Mouse (Mus musculus): ENCODE data around the gene C1rl. TPM values are rescaled to one million over a fixed set of nuclear protein-coding genes. Genes with fewer than 3 reads are reported as not detected.

Gene C1rl
- polyA plus RNA-seq, 1 experiment from 2014 or later, result 0.16 TPM

DNA sequence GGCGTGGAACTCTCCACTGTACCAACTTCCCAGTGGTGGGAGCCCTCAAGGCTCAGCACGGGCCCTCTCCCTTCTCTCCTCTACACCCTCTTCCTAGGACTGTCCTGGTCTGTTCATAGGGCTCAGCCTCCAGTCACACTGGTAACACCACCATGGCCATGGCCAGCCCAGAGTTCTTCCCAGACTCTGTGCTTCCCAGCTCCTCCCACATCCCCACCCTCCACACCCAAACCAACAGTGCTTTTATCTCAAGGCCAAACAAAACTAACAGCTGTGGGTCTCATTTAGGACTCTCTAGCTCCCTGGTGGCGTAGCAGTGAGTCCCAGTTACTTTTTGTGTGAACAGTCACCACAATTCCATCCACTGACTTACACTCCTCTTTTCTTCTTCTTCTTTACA lies 40.9 kb upstream of the C1rl start:
- no peak overlapping the region for H3K4me3 ChIP-seq (ENCODE audit: low read depth, low read length)
- 52% methylated on average over 3 of the region's 3 CpGs for WGBS (ENCODE audit: insufficient replicate concordance)

DNA sequence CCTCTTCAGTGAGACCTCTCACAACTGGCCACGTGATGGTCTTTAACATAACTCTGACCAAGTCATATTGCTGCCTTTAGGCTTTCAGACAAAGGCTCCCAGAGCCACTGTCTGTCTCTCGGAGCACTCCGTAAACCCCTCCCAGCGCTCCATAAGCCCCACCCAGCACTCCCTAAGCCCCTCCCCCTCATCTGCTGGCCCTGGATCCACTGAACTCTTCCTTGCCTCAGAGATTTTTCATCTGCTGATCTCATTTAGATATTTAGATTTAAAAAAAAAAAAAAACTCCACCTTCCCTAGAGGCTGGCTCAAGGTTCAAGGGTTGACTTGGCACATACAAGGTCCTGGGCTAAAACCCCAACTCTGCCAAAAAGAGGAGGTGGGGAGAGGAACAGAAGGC lies 39.2 kb upstream of the C1rl start:
- Histone ChIP-seq H3K4me3 (ENCODE audit: low read depth, low read length) (no peak overlapping the region), H3K9ac (ENCODE audit: low read depth, low read length) (no peak overlapping the region), H3K36me3 (ENCODE audit: control insufficient read depth, insufficient read depth, low read length) (no peaks in the 10 kb centered on the region), H3K4me1 (ENCODE audit: control insufficient read depth, insufficient read depth, low read length) (no peaks in the 10 kb centered on the region), H3K27ac (ENCODE audit: low read depth, low read length) (no peak overlapping the region), H3K9me3 (replicated peaks; ENCODE audit: control insufficient read depth, low read length) (no peaks in the 10 kb centered on the region), H3K4me2 (no peak overlapping the region), H3K27me3 (ENCODE audit: control insufficient read depth, insufficient read depth, low read length) (peaks cover 6% of the 10 kb centered on the region)
- 36% methylated on average over 4 of the region's 4 CpGs for WGBS (ENCODE audit: insufficient replicate concordance)
- ATAC-seq (replicated peaks; ENCODE audit: insufficient number of reproducible peaks, low FRiP score, low TSS enrichment), result no peak

More for the DNA sequence above, 40.9 kb upstream of the C1rl start:
- Histone ChIP-seq H3K27ac (ENCODE audit: low read depth, low read length) (no peak overlapping the region), H3K4me2 (no peak overlapping the region), H3K27me3 (ENCODE audit: control insufficient read depth, insufficient read depth, low read length) (peaks cover 9% of the 10 kb centered on the region), H3K36me3 (ENCODE audit: control insufficient read depth, insufficient read depth, low read length) (no peaks in the 10 kb centered on the region), H3K9me3 (replicated peaks; ENCODE audit: control insufficient read depth, low read length) (no peaks in the 10 kb centered on the region), H3K4me1 (ENCODE audit: control insufficient read depth, insufficient read depth, low read length) (no peaks in the 10 kb centered on the region), H3K9ac (ENCODE audit: low read depth, low read length) (no peak overlapping the region)
- ATAC-seq (replicated peaks; ENCODE audit: insufficient number of reproducible peaks, low FRiP score, low TSS enrichment), result no peak

DNA sequence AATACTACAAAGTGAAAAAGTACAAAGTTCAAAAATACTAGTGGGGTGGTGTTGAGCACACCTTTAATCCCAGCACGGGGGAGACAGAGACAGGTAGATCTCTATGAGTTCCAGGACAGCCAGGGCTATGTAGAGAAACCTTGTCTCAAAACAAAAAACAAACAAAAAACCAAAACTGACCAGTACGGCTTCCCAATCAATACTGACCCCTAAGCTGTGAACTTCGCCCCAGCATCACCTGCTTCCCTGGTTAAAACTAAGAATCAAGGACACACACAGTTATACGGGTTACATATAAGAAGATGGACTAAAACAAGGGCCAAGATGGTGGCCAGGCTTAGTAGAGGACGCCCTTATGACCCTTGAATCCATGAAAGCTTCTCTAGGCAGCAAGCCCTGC lies 36.7 kb upstream of the C1rl start:
- WGBS (ENCODE audit: insufficient replicate concordance), result 88% methylated on average over 5 of the region's 5 CpGs
- H3K27me3 ChIP-seq (ENCODE audit: control insufficient read depth, insufficient read depth, low read length), result peaks cover 2% of the 10 kb centered on the region; the same call in 1 of the 2 replicates
- no peak for ATAC-seq (replicated peaks; ENCODE audit: insufficient number of reproducible peaks, low FRiP score, low TSS enrichment)

DNA sequence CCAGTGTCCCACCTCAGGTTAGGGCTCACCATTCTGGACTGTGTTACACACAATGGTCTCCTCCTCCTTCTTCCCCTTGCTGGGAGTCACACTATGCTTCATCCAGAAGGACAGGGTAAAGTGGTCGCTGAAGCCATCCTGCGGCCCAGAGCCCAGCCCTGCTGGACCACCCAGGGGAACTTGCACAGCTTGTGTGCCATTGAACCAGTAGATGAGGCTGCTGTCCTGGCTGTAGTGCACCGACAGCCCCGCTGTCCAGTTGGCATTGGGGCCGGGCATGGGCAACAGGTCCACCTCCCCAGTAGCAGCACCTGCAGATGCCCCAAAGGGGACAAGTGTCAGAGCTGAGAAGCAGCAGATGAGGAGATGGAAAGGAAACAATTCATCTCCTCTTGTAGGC lies 35.1 kb upstream of the C1rl start:
- Histone ChIP-seq H3K36me3 (ENCODE audit: control insufficient read depth, insufficient read depth, low read length) (no peaks in the 10 kb centered on the region), H3K27ac (ENCODE audit: low read depth, low read length) (no peak overlapping the region), H3K9me3 (replicated peaks; ENCODE audit: control insufficient read depth, low read length) (no peaks in the 10 kb centered on the region), H3K27me3 (ENCODE audit: control insufficient read depth, insufficient read depth, low read length) (peaks cover 4% of the 10 kb centered on the region; the same call in 1 of the 2 replicates), H3K4me1 (ENCODE audit: control insufficient read depth, insufficient read depth, low read length) (peaks cover 4% of the 10 kb centered on the region; the same call in 1 of the 2 replicates), H3K9ac (ENCODE audit: low read depth, low read length) (no peak overlapping the region), H3K4me3 (ENCODE audit: low read depth, low read length) (no peak overlapping the region), H3K4me2 (no peak overlapping the region)
- ATAC-seq (replicated peaks; ENCODE audit: insufficient number of reproducible peaks, low FRiP score, low TSS enrichment), result no peak
- WGBS (ENCODE audit: insufficient replicate concordance), result 79% methylated on average over 5 of the region's 5 CpGs

More for the DNA sequence above, 36.7 kb upstream of the C1rl start:
- Histone ChIP-seq H3K9ac (ENCODE audit: low read depth, low read length) (no peak overlapping the region), H3K27ac (ENCODE audit: low read depth, low read length) (no peak overlapping the region), H3K9me3 (replicated peaks; ENCODE audit: control insufficient read depth, low read length) (no peaks in the 10 kb centered on the region), H3K36me3 (ENCODE audit: control insufficient read depth, insufficient read depth, low read length) (no peaks in the 10 kb centered on the region), H3K4me3 (ENCODE audit: low read depth, low read length) (no peak overlapping the region), H3K4me1 (ENCODE audit: control insufficient read depth, insufficient read depth, low read length) (peaks cover 4% of the 10 kb centered on the region; the same call in 1 of the 2 replicates), H3K4me2 (no peak overlapping the region)

DNA sequence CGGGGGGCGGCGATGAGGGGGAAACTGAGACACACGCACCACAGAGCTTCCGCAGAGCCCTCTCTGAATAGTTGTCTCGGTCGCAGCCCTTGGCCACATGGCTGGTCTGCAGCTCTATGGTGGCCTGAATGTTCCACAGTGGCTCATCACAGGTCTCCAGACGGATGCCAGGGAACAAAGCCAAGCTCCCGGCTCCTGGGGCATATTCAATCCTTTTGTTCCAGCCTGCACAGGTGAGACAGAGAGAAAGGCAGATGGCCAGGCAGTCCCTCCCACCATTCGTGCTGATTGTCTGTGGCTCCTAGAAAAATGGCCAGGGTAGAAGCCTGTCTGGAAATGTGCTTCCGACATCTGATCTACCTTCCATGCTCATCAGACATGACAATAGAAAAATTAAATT lies 34.4 kb upstream of the C1rl start:
- no peak overlapping the region for H3K27ac ChIP-seq (ENCODE audit: low read depth, low read length)
- H3K4me2 ChIP-seq, result no peak overlapping the region
- H3K9ac ChIP-seq (ENCODE audit: low read depth, low read length), result no peak overlapping the region
- no peaks in the 10 kb centered on the region for H3K36me3 ChIP-seq (ENCODE audit: control insufficient read depth, insufficient read depth, low read length)
- H3K4me3 ChIP-seq (ENCODE audit: low read depth, low read length), result no peak overlapping the region
- peaks cover 4% of the 10 kb centered on the region; the same call in 1 of the 2 replicates for H3K4me1 ChIP-seq (ENCODE audit: control insufficient read depth, insufficient read depth, low read length)
- H3K27me3 ChIP-seq (ENCODE audit: control insufficient read depth, insufficient read depth, low read length), result peaks cover 11% of the 10 kb centered on the region
- WGBS (ENCODE audit: insufficient replicate concordance), result 80% methylated on average over 11 of the region's 11 CpGs
- H3K9me3 ChIP-seq (replicated peaks; ENCODE audit: control insufficient read depth, low read length), result no peaks in the 10 kb centered on the region
- ATAC-seq (replicated peaks; ENCODE audit: insufficient number of reproducible peaks, low FRiP score, low TSS enrichment), result no peak

DNA sequence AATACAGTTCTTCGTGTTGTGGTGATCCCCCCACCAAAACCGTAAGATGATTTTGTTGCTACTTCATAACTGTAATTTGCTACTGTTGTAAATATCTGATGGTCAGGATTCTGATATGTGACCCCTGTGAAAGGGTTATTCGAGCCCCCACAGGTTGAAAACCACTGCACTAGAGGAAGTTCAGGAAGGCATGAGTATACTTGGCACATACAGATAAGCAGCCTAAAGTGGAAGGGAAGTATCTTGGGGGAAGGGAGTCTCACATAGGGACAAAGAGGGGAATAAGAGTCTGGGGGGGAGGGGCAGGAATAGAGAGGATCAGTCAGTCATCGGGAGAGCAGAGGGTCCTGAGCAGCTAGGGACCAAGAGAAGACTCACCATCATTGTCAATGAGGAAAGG lies 33.5 kb upstream of the C1rl start:
- H3K27me3 ChIP-seq (ENCODE audit: control insufficient read depth, insufficient read depth, low read length), result peaks cover 20% of the 10 kb centered on the region
- H3K4me2 ChIP-seq, result no peak overlapping the region
- H3K27ac ChIP-seq (ENCODE audit: low read depth, low read length), result no peak overlapping the region
- H3K9ac ChIP-seq (ENCODE audit: low read depth, low read length), result no peak overlapping the region
- H3K4me3 ChIP-seq (ENCODE audit: low read depth, low read length), result no peak overlapping the region
- peaks cover 6% of the 10 kb centered on the region for H3K4me1 ChIP-seq (ENCODE audit: control insufficient read depth, insufficient read depth, low read length)
- no peaks in the 10 kb centered on the region for H3K9me3 ChIP-seq (replicated peaks; ENCODE audit: control insufficient read depth, low read length)
- no peak for ATAC-seq (replicated peaks; ENCODE audit: insufficient number of reproducible peaks, low FRiP score, low TSS enrichment)
- 66% methylated on average over 4 of the region's 4 CpGs for WGBS (ENCODE audit: insufficient replicate concordance)
- no peaks in the 10 kb centered on the region for H3K36me3 ChIP-seq (ENCODE audit: control insufficient read depth, insufficient read depth, low read length)

DNA sequence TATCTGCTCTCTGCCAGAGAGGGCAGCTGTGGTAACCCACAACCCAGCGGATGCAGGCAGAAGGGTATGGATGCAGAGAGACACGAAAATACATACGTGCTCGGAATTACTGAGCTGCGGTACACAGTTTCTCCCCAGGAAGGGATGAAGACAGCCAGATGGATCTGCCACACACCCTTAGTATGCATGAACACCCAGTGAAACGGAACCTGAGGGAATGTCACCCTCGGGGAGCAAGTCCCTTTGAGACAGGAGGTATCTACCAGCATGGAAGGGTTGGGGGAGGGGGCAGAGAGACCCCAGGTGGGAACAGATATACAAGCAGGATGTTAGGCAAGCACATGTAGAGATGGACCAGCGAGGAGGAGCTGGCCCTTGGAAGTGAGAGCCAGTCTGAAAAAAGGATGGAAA lies 29.0 kb upstream of the C1rl start:
- 16% methylated on average over 8 of the region's 8 CpGs for WGBS (ENCODE audit: insufficient replicate concordance)
- H3K4me3 ChIP-seq (ENCODE audit: low read depth, low read length), result no peak overlapping the region; the same call in 1 of the 2 replicates
- no peak for ATAC-seq (replicated peaks; ENCODE audit: insufficient number of reproducible peaks, low FRiP score, low TSS enrichment)

DNA sequence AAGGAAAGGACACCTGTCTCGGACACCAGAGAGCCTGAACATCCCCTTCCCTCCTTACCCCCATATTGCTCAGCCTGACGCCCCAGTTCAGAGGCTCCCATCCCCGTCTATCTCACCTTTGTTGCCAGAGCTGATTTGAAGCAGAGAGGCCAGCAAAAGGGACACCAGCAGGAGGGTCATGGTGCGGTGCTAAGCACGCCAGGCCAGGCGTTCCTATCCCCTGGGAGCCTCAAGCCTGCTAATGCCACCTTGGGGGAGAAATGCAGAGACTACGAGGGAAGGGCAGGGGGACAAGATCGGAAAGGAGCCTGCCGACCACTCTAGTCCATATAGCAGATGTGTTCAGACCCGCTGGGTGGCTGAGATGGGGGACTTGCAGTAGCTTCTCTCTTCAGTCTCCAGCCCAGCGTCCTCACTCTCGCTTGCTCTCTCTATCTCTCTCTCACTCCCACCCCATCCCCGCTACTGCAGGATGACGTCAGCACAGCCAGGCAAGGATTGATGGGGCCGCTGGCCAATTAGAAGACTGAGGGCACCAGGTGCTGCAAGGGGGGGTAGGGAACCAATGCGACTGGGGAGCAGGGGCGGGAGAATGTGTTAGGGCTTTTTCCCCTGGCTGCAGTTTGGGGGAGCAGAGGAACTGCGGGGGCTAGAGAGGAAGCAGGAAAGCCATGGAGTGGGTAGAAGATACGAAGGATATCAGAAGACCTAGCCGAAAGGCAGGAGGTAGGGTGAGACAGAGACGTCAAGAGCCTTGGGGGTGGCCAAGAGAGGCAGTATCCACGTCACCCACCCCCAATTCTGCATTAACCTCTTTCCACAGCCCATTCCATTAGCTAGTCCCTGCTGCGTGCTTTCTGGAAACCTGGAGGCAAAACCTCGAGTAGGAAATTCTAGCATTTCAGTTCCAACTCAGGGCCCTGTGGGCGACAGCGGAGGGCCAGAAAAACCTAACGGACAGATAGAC lies 28.3 kb upstream of the C1rl start, which contains the start of gene Clstn3:
Clstn3 (minus strand) TSS at position 490 of the 967 bp plus-strand sequence.
- Histone ChIP-seq H3K36me3 (ENCODE audit: control insufficient read depth, insufficient read depth, low read length) (no peaks in the 10 kb centered on the region), H3K4me3 (ENCODE audit: low read depth, low read length) (peak within 1 kb of the TSS; percentile 50), H3K27ac (ENCODE audit: low read depth, low read length) (no peak within 1 kb of the TSS), H3K4me1 (ENCODE audit: control insufficient read depth, insufficient read depth, low read length) (peaks cover 6% of the 10 kb centered on the region), H3K9me3 (replicated peaks; ENCODE audit: control insufficient read depth, low read length) (no peaks in the 10 kb centered on the region), H3K4me2 (peak within 1 kb of the TSS; percentile 93), H3K27me3 (ENCODE audit: control insufficient read depth, insufficient read depth, low read length) (peaks cover 19% of the 10 kb centered on the region), H3K9ac (ENCODE audit: low read depth, low read length) (peak within 1 kb of the TSS; percentile 65)
- ATAC-seq (replicated peaks; ENCODE audit: insufficient number of reproducible peaks, low FRiP score, low TSS enrichment), result peak; percentile 90
- WGBS (ENCODE audit: insufficient replicate concordance), result 5% methylated on average over 27 of the region's 27 CpGs

More for the DNA sequence above, 29.0 kb upstream of the C1rl start:
- Histone ChIP-seq H3K36me3 (ENCODE audit: control insufficient read depth, insufficient read depth, low read length) (no peaks in the 10 kb centered on the region), H3K4me1 (ENCODE audit: control insufficient read depth, insufficient read depth, low read length) (peaks cover 10% of the 10 kb centered on the region), H3K27ac (ENCODE audit: low read depth, low read length) (no peak overlapping the region), H3K4me2 (peak overlapping the region; percentile 93), H3K27me3 (ENCODE audit: control insufficient read depth, insufficient read depth, low read length) (peaks cover 19% of the 10 kb centered on the region), H3K9me3 (replicated peaks; ENCODE audit: control insufficient read depth, low read length) (no peaks in the 10 kb centered on the region), H3K9ac (ENCODE audit: low read depth, low read length) (no peak overlapping the region)
